Mouse (Mus musculus) right cerebral cortex, postnatal 36 days (tissue): ENCODE data around the gene Wdr5b.

ENCODE experiments used
- DNase-seq, 2 experiments: peaks; one replicate each; pipeline ENCODE4 v3.0.0; 2022; ENCODE audit warnings: low spot score in 2 of 2, mixed read lengths in 1 of 2

Gene Wdr5b

DNA sequence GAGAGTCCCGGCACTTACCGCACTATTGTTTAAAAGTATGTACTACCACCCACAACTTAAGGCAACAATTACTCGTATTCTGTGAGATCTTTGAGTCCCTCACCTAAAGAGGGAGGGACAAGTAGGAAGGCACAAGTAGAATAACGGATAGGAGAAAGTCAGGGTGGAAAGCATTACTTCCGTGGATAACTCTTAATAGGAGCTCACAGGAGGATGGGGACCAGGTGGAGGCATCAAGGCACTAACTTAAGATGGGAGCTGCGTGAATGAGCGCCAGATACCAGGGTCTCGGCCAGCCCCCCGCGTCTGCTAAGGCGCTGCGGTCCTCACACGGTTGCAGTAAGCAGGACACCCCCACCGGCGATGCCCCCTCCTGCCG is 30.1 kb downstream of the Wdr5b start:
- no peak for DNase-seq

DNA sequence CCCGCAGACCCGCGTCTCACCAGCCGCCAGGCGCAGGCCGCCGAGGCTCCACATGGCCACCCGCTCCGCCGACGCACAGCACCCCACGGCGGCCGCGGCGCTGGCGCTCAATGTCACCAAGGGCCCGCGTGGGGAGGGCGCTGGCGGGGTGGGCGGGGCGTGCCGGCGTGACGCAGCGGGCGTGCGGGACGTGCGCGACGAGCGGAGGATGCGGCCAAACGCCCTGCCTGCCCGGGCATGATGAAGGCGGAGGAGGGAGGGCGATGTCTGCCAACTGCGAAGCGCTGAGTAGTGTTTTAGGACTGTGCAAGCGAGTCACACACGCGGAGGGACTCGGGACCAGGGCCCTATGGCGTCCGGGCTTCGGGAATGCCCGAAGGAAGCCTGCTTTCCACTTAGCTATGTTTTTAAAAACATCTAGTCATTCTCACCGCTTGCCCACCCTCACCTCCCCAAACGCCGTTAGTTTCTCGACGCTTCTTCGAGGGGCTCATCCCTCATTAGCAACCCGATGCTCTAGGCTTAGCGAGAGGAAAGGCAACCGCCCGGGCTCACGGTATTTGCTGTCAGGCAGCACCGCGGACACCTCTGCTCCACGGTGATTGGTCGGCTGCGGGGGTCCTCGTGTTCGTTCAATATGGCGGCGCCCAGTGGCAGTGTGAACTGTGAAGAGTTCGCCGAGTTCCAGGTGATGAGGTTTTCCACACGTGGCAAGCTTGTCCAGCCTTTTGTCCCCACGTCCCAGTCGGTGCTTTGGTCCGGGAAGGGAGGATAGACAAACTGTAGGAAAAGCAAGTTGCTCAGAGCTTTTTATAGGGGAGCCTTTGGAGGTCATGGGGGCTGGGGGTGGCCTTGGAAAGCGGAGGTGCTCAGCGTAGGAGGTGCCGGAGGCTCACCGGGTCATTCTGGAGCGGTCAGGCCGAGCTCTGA is 30.7 kb downstream of the Wdr5b start, which contains the start of the genes Fam162a and Ccdc58:
Gene Fam162a, minus strand, starts transcription at position 145 of the 930 bp plus-strand sequence.
Gene Ccdc58, plus strand, starts transcription at position 236 of the 930 bp plus-strand sequence.
- DNase-seq = peak; percentile 89 to 90

DNA sequence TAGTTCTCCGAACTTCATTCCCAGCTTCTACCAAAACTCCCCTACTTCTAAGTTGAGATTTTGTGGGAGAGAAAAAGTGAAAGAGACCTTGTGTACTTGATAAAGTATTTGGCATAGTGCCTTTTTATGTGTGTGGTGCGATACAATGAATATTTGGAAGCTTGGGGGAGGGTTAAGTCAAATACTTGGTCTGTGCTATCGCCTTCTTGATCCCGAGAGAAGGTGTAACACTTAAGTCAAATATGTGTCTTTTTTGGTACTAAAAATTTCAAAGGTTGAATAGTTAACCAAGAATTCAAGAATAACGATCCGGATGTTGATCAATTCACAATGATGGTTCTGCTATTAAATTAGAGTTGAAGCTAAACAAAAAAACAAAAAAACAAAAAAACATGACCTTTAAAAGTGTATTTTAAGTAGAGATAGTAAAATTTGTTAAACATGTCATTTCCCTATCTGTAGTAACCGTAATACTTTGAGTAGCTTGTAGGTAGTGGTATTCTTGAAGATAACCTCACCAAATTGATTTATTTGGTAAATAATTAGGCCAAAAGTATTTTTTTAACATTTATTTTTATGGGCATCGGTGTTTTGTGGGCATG is 31.5 kb downstream of the Wdr5b start:
- DNase-seq = no peak

DNA sequence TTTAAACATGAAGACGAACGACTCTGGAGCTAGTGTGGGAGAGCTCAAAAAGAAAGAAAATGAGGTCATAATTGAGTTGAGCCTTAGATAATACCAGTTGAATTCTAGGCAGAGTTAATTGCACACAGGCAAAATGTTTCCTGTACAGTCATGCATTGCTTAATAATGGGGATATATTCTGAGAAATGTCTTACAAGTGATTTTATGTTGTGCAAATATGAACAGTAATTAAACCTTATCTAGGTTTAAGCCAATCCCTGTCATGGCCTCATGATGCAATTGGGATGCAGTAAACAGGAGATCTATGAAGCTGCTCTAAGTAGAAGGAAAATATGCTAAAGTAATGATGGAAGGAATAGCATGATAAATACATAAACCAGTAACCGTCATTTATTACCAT is 33.8 kb downstream of the Wdr5b start:
- DNase-seq = no peak

DNA sequence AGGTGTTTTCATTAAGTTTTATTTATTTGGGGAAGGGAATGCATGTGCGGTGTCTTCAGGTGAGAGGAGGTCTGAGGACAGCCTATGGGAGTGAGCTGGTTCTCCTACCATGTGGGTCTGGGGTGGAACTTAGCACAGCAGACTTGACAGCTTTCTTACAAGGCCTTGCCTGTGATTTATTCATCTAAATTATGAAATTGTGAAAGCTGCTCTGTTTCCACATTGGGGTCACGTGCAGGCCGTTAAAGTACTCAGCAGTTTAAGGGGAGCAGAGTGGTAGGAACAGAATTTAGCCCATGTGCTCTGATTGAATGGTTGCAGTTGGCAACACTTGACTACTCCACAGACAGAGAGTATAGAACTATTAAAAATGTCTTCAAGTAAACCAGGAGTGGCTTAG is 38.9 kb downstream of the Wdr5b start:
- no peak for DNase-seq

DNA sequence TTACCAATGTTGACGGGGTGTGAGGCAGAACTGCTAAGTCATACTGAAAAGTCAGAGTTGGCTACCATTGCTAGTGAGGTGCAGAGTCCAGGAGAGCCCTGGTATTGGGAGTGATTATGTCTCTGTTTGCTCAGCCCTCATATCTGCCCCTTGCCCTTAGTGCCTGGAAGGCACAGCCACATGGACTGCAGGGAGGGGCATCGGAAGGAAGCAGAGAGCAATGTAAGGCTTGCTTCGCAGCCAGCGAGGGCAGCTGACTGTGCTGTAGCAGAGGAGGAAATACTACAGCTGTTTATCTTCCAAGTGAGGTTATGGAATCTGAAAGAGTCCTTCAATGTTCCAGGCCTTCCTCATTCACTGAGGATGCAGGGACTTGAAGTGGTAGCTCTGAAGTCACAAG is 46.9 kb downstream of the Wdr5b start:
- no peak for DNase-seq

DNA sequence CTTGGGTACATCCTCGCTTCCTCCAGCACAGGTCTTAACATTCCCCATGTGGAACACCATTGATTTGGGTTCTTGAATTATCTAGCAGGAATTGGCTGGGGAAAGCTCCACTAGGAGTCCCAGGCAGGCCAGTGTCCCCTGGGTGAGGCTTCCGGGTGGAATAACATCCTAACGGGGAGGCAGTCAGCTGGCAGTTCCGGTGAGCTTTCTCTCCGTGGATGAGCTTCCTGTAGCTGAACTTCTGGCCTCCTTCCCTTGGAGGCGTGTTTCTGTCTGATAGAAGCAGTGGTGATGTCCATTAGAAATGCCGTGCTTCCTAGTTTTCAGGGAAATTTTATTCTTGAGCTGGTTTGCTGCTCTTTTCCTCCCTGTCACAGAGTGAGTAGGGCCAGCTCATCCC is 48.1 kb downstream of the Wdr5b start:
- DNase-seq = no peak

DNA sequence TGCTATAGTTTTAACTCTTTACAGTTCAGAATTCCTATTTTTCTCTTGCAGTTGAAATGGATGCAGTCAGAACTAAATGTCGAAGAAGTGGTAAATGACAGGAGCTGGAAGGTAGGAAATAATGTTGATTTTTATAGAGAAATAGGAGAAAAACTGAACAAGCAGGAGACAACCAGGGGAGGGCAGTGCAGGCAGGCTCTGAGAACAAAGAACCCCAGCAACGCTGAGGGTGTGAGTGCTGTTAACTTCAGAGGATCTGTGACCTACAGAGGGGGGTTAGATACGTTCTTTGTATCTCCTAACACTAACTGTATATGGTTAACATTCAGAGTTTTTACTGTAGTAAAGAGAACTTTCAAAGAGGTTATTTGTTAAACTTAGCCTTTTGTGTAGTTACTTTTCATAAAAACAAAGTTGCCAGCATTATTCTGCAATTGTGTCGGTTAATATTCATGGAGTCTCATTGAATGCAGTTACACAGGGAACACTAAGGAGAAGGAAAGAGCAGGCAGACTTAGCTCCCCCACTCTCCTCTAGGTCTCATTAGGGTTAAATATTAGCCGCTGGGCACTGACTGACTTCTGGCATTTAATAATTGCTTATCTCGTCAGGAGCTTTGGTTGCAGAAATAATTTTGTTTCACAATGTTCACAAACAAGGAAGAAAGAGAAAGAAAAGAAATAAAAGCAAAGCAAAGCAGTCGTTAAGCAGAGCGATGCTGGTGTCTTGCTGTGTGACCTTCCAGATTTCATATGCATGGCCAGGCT is 49.0 kb downstream of the Wdr5b start:
- no peak for DNase-seq

DNA sequence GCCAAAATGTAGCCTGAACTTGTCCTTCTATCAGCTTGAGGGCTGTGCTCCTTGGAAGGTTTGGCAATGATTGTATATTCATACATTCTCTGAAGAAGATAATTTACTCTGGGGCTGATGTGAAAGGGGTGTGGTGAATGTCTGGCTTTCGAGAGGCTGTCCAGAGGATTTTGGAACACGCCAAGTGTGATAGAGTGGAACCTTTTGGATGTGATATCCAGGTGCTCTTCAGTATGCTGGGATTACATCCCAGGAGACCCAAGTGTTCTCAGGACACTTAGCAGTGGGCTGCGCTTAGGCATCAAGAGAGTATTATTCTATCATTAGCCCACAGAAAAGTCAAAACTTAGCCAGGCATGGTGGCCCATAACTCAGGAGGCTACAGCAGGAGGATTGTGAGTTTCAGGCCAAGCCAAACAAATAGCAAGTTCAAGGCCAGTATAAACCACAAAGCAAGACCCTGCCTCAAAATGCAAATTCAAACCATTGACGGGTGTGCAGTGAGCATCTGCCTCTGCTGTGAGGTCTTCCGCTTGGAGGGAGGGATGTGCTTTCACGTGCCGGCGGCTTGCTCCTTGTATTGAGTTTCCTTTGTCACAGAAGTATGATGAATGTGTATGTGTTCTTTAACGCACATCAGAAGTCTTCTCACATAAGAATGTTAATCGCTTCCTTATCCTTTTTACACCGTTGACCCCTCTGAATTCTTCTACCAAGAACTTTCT is 50.0 kb downstream of the Wdr5b start:
- no peak for DNase-seq
